Mouse (Mus musculus) kidney, postnatal 0 days (tissue): ENCODE data around the gene Ggn. TPM values are rescaled to one million over a fixed set of nuclear protein-coding genes. Genes with fewer than 3 reads are reported as not detected.
"Not testable (repeated sequence)": the region's sequence is repeated elsewhere in the genome, so short reads cannot be mapped to it uniquely, and the experiment has no call there.

ENCODE experiments used
- ATAC-seq: fragments of 200-750 bp; cut with Nextera tagmentation; replicated peaks from 2 replicates; pipeline ENCODE4 v1.8.0; 2017; ENCODE audit warnings: low read depth, moderate number of reproducible peaks, moderate TSS enrichment, moderate library complexity; ENCODE audit not compliant: low FRiP score
- DNase-seq: peaks from one replicate; pipeline ENCODE4 v3.0.0-alpha.2; 2016; ENCODE audit warnings: low spot score
- H3K27ac ChIP-seq: fragments of 300-500 bp; sonication (generic); 2 replicates; pipeline ENCODE4 v1.5.1; 2014; ENCODE audit warnings: mild to moderate bottlenecking
- H3K27me3 ChIP-seq: fragments of 300-500 bp; sonication (generic); 2 replicates; pipeline ENCODE4 v1.6.1; 2014; ENCODE audit warnings: low read length, mixed read lengths; ENCODE audit not compliant: insufficient read depth
- H3K36me3 ChIP-seq: fragments of 300-500 bp; sonication (generic); 2 replicates; pipeline ENCODE4 v1.6.1; 2014; ENCODE audit warnings: low read length, mixed read lengths; ENCODE audit not compliant: insufficient read depth
- H3K4me1 ChIP-seq: fragments of 300-500 bp; sonication (generic); replicated peaks from 2 replicates; pipeline ENCODE4 v1.6.1; 2014; ENCODE audit warnings: antibody characterized with exemption, low read length, mixed read lengths; ENCODE audit not compliant: insufficient read depth
- H3K4me2 ChIP-seq: fragments of 300-500 bp; sonication (generic); 2 replicates; pipeline ENCODE4 v1.6.1; 2014; ENCODE audit warnings: mild to moderate bottlenecking, low read length, moderate library complexity, mixed read lengths
- H3K4me3 ChIP-seq: fragments of 300-500 bp; sonication (generic); replicated peaks from 2 replicates; pipeline ENCODE4 v1.5.1; 2014; ENCODE audit warnings: low read depth, low read length
- H3K9ac ChIP-seq: fragments of 300-500 bp; sonication (generic); 2 replicates; pipeline ENCODE4 v1.6.1; 2014; ENCODE audit warnings: low read depth, low read length
- H3K9me3 ChIP-seq: fragments of 300-500 bp; sonication (generic); replicated peaks from 2 replicates; pipeline ENCODE4 v1.6.1; 2016; ENCODE audit warnings: low read length, inconsistent platforms, mixed read lengths
- CTCF ChIP-seq: IDR thresholded peaks from 2 replicates; pipeline ENCODE4 v1.5.1; 2016; ENCODE audit warnings: antibody characterized with exemption, low read depth, mild to moderate bottlenecking, moderate library complexity
- WGBS: fragments of 180-500 bp; shearing (Covaris S2); extraction: QIAGEN DNeasy Blood & Tissue Kit; methylation state at CpG from one replicate; pipeline ENCODE4 v1.1.7; 2014; 5-methylcytosine and 5-hydroxymethylcytosine counted together
- polyA plus RNA-seq: library from polyadenylated mRNA; unstranded; fragments of >200 nt; fragmentation: Nextera tagmentation; extraction: Ambion mirVana; gene quantifications from 2 replicates; pipeline ENCODE4 v1.2.1, GENCODE M21; 2015

Ggn gene
- polyA plus RNA-seq, 1 experiment from 2014 or later, result 0.70 TPM

GRCm38 (mm10) chr7:29128725-29129124, 41.3 kb upstream of the Ggn start:
- H3K27me3 ChIP-seq, result no peaks in the 10 kb centered on the region
- DNase-seq, result peak; percentile 74
- no peaks in the 10 kb centered on the region for H3K36me3 ChIP-seq
- no peak for ATAC-seq
- no peaks in the 10 kb centered on the region for H3K9me3 ChIP-seq
- peaks cover 3% of the 10 kb centered on the region; the same call in 1 of the 2 replicates for H3K4me1 ChIP-seq
- 75% methylated on average over 2 of the region's 2 CpGs for WGBS
- no peak overlapping the region for H3K9ac ChIP-seq
- no peak overlapping the region for H3K4me3 ChIP-seq
- TF ChIP-seq CTCF, result peak; percentile 78
- H3K4me2 ChIP-seq, result no peak overlapping the region
- H3K27ac ChIP-seq, result no peak overlapping the region

GRCm38 (mm10) chr7:29134230-29134629, 35.8 kb upstream of the Ggn start:
- Histone ChIP-seq H3K9ac (no peak overlapping the region), H3K9me3 (no peaks in the 10 kb centered on the region), H3K27me3 (no peaks in the 10 kb centered on the region), H3K4me1 (peaks cover 4% of the 10 kb centered on the region; the same call in 1 of the 2 replicates), H3K36me3 (no peaks in the 10 kb centered on the region), H3K4me3 (0 out of 2 replicates have a peak overlapping the region, but pooled peaks have one; percentile 14), H3K4me2 (peak overlapping the region; percentile 51), H3K27ac (no peak overlapping the region)
- WGBS, result 3% methylated on average over 4 of the region's 4 CpGs
- TF ChIP-seq CTCF, result no peak
- no peak for DNase-seq
- ATAC-seq, result no peak

GRCm38 (mm10) chr7:29134693-29135386, 35.2 kb upstream of the Ggn start, which contains the start of gene Rasgrp4:
Gene Rasgrp4 (plus strand): TSS chr7:29134851.
- Histone ChIP-seq H3K27me3 (no peaks in the 10 kb centered on the region), H3K27ac (no peak within 1 kb of the TSS), H3K4me3 (0 out of 2 replicates have a peak within 1 kb of the TSS, but pooled peaks have one; percentile 14), H3K9ac (no peak within 1 kb of the TSS), H3K4me2 (peak within 1 kb of the TSS; percentile 51), H3K36me3 (no peaks in the 10 kb centered on the region), H3K9me3 (no peaks in the 10 kb centered on the region), H3K4me1 (peaks cover 4% of the 10 kb centered on the region; the same call in 1 of the 2 replicates)
- WGBS, result under 1% methylated on average over 15 of the region's 20 CpGs
- TF ChIP-seq CTCF, result no peak
- DNase-seq, result peak; percentile 55
- ATAC-seq, result peak; percentile 49; the same call in 1 of the 2 replicates

DNA sequence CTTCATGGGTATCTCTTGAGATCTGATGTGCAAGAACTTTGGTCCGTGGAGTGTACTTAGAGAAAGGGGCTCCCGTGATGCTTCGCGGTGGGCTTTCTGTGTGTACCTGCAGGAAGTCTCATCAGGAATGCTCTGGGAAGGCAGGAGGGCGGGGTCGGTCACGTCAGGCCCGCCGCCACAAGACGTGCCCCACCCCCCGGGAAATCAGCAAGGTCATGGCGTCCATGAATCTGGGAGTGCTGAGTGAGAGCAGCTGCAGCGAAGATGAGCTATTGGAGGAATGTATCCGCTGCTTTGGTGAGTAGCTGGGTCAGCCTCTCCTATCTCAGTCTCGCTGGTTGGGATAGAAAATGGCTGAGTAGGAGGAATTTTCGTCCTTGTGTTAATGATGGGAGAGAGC, 32.6 kb upstream of the Ggn start:
- Histone ChIP-seq H3K4me2 (no peak overlapping the region), H3K9me3 (no peaks in the 10 kb centered on the region), H3K4me1 (peaks cover 4% of the 10 kb centered on the region; the same call in 1 of the 2 replicates), H3K27me3 (no peaks in the 10 kb centered on the region), H3K9ac (no peak overlapping the region), H3K27ac (no peak overlapping the region), H3K4me3 (no peak overlapping the region), H3K36me3 (no peaks in the 10 kb centered on the region)
- TF ChIP-seq CTCF, result no peak
- DNase-seq (no peak), ATAC-seq (no peak)
- WGBS, result 52% methylated on average over 16 of the region's 16 CpGs

GRCm38 (mm10) chr7:29139237-29139636, 30.8 kb upstream of the Ggn start:
- not testable (repeated sequence) for DNase-seq, ATAC-seq, H3K4me3 ChIP-seq, H3K9ac ChIP-seq, H3K27me3 ChIP-seq, H3K9me3 ChIP-seq, H3K4me2 ChIP-seq, H3K36me3 ChIP-seq, H3K27ac ChIP-seq, H3K4me1 ChIP-seq
- 93% methylated on average over 3 of the region's 4 CpGs for WGBS

- no peak overlapping the region for H3K4me3 ChIP-seq
- DNase-seq, result no peak
- WGBS, result 69% methylated on average over 8 of the region's 8 CpGs
These were observed 28.6 kb upstream of the Ggn start for GRCm38 (mm10) chr7:29141416-29141815.

More at GRCm38 (mm10) chr7:29141416-29141815, 28.6 kb upstream of the Ggn start:
- Histone ChIP-seq H3K36me3 (no peaks in the 10 kb centered on the region), H3K27me3 (no peaks in the 10 kb centered on the region), H3K27ac (no peak overlapping the region), H3K4me2 (no peak overlapping the region), H3K4me1 (no peaks in the 10 kb centered on the region), H3K9me3 (no peaks in the 10 kb centered on the region), H3K9ac (no peak overlapping the region)
- ATAC-seq, result no peak
- TF ChIP-seq CTCF, result no peak
